Mouse (Mus musculus) spleen, postnatal 36 days (tissue): ENCODE results near the gene 1700016C15Rik.

Source experiments
- DNase-seq, 2 experiments: peaks; one replicate each; pipeline ENCODE4 v3.0.0; 2022; ENCODE audit warnings: low spot score in 2 of 2, mixed read lengths in 1 of 2

1700016C15Rik gene

GRCm38 (mm10) chr1:177717057-177717835, 12.4 kb upstream of the 1700016C15Rik start:
- no peak for DNase-seq

GRCm38 (mm10) chr1:177718340-177719028, 11.1 kb upstream of the 1700016C15Rik start:
- no peak for DNase-seq

GRCm38 (mm10) chr1:177719029-177719427, 10.6 kb upstream of the 1700016C15Rik start:
- DNase-seq, result no peak

GRCm38 (mm10) chr1:177723786-177724185, 5.8 kb upstream of the 1700016C15Rik start:
- no peak for DNase-seq

GRCm38 (mm10) chr1:177726870-177727269, 2.7 kb upstream of the 1700016C15Rik start:
- no peak for DNase-seq

- DNase-seq, result no peak
These were observed 1.6 kb upstream of the 1700016C15Rik start for GRCm38 (mm10) chr1:177727883-177728525.

- no peak for DNase-seq
These were observed 2.4 kb downstream of the 1700016C15Rik start for GRCm38 (mm10) chr1:177731973-177732372.

GRCm38 (mm10) chr1:177737505-177738105, 8.0 kb downstream of the 1700016C15Rik start:
- DNase-seq, result no peak

- no peak for DNase-seq
These were observed 11.1 kb downstream of the 1700016C15Rik start for GRCm38 (mm10) chr1:177740707-177741106.

- no peak for DNase-seq
These were observed 12.5 kb downstream of the 1700016C15Rik start for GRCm38 (mm10) chr1:177742119-177742518.

- no peak for DNase-seq
These were observed 15.1 kb downstream of the 1700016C15Rik start for GRCm38 (mm10) chr1:177744521-177745325.

- DNase-seq, result no peak
These were observed 18.4 kb downstream of the 1700016C15Rik start for GRCm38 (mm10) chr1:177747869-177748540.

- DNase-seq, result no peak
These were observed 23.9 kb downstream of the 1700016C15Rik start for GRCm38 (mm10) chr1:177753496-177753895.

GRCm38 (mm10) chr1:177757249-177757648, 27.6 kb downstream of the 1700016C15Rik start:
- DNase-seq, result no peak

GRCm38 (mm10) chr1:177768931-177769330, 39.3 kb downstream of the 1700016C15Rik start:
- DNase-seq, result no peak

GRCm38 (mm10) chr1:177777397-177777796, 47.8 kb downstream of the 1700016C15Rik start:
- DNase-seq, result no peak

GRCm38 (mm10) chr1:177792835-177793234, 63.2 kb downstream of the 1700016C15Rik start:
- no peak for DNase-seq

- peak in 1 of 2 experiments; percentile 2 for DNase-seq
These were observed 65.3 kb downstream of the 1700016C15Rik start for GRCm38 (mm10) chr1:177794866-177795265.

GRCm38 (mm10) chr1:177795421-177796192, 66.0 kb downstream of the 1700016C15Rik start:
- DNase-seq, result peak in 1 of 2 experiments; percentile 54
